Mouse (Mus musculus) brain, embryonic 14.5 days (tissue): ENCODE results near the gene Sowahc.

Source experiments
- CTCF ChIP-seq: fragments of 200-500 bp; IDR thresholded peaks from 2 replicates; pipeline ENCODE4 v1.5.1; 2012; ENCODE audit warnings: inconsistent platforms, mild to moderate bottlenecking, moderate library complexity, borderline replicate concordance; ENCODE audit not compliant: insufficient read depth, insufficient read length; ENCODE audit errors: extremely low read depth
- POLR2A ChIP-seq: fragments of 200-500 bp; IDR thresholded peaks from 2 replicates; pipeline ENCODE4 v1.6.1; 2012; ENCODE audit warnings: mild to moderate bottlenecking, inconsistent platforms, borderline replicate concordance; ENCODE audit not compliant: poor library complexity, insufficient read depth, insufficient read length, severe bottlenecking; ENCODE audit errors: extremely low read depth

- TF ChIP-seq POLR2A (peak; percentile 83), CTCF (no peak)
These were observed at the start of gene Sowahc, which contains the start of gene Sept10 for GRCm38 (mm10) chr10:59221473-59222270.
